9 mouse cellular contexts compared by ENCODE assay signal in genomic region chr9:41156006-41156719, GRCm38 (mm10). TPM values are rescaled to one million over a fixed set of nuclear protein-coding genes. Genes with fewer than 3 reads are reported as not detected.
DNase-seq lines count a peak whose midpoint lies in the region; ATAC-seq lines count a peak whose summit lies in the region.
"Had no signal": no experiment of that assay in that cellular context is flagged by ENCODE, and none has a peak within 500 bp of the region (broad histone marks: within the 10 kb centered on the region; RNA-seq: fewer than 3 reads in every experiment).

No protein-coding gene starts in this region.

- no peaks in the 10 kb centered on the region for H3K27me3 ChIP-seq in heart, embryonic 14.5 days (ENCODE audit: control insufficient read depth, insufficient read depth, low read length)
- peaks cover 4% of the 10 kb centered on the region; the same call in 1 of the 2 replicates for H3K27me3 ChIP-seq in forebrain, embryonic 15.5 days
- peaks cover 58% of the 10 kb centered on the region for H3K27me3 ChIP-seq in midbrain, embryonic 10.5 days (ENCODE audit: low read depth, poor library complexity, severe bottlenecking)
- H3K27me3 ChIP-seq: Patski had no signal

- peaks cover 21 to 34% of the 10 kb centered on the region in 2 experiments for H3K4me1 ChIP-seq in heart, embryonic 14.5 days (ENCODE audit: control insufficient read depth in 2 of 2, insufficient read depth in 2 of 2, low read length in 2 of 2)
- H3K4me1 ChIP-seq in forebrain, embryonic 15.5 days, result peaks cover 37% of the 10 kb centered on the region
- peaks cover 35% of the 10 kb centered on the region for H3K4me1 ChIP-seq in midbrain, embryonic 10.5 days

- 31% methylated on average over 20 of the region's 20 CpGs for WGBS in heart, embryonic 14.5 days
- WGBS in forebrain, embryonic 15.5 days, result 20% methylated on average over 20 of the region's 20 CpGs
- 15% methylated on average over 20 of the region's 20 CpGs for WGBS in midbrain, embryonic 10.5 days

- peak overlapping the region; percentile 88 for H3K4me2 ChIP-seq in heart, embryonic 14.5 days (ENCODE audit: low read length)
- peak overlapping the region; percentile 92 for H3K4me2 ChIP-seq in forebrain, embryonic 15.5 days (replicated peaks)

- H3K36me3 ChIP-seq in heart, embryonic 14.5 days (ENCODE audit: control insufficient read depth, insufficient read depth, low read length), result no peaks in the 10 kb centered on the region
- H3K36me3 ChIP-seq in forebrain, embryonic 15.5 days, result no peaks in the 10 kb centered on the region
- no peaks in the 10 kb centered on the region for H3K36me3 ChIP-seq in midbrain, embryonic 10.5 days

- ATAC-seq in heart, embryonic 14.5 days (ENCODE audit: insufficient number of reproducible peaks, insufficient read depth, low FRiP score, low read depth), result no peak
- ATAC-seq in forebrain, embryonic 15.5 days (replicated peaks), result peak; percentile 12; the same call in 1 of the 2 replicates

- H3K27ac ChIP-seq in heart, embryonic 14.5 days (replicated peaks in 1 of 2; ENCODE audit: control insufficient read depth in 1 of 2, insufficient read depth in 1 of 2, low read depth in 2 of 2, low read length in 2 of 2), result no peak overlapping the region
- H3K27ac ChIP-seq in forebrain, embryonic 15.5 days (replicated peaks), result no peak overlapping the region
- H3K27ac ChIP-seq in midbrain, embryonic 10.5 days (replicated peaks), result peak overlapping the region; percentile 89

- H3K4me3 ChIP-seq in heart, embryonic 14.5 days (ENCODE audit: control insufficient read depth in 1 of 2, insufficient read depth in 1 of 2, low read depth in 1 of 2, low read length in 2 of 2), result peak overlapping the region; percentile 75 to 88
- peak overlapping the region; percentile 86 for H3K4me3 ChIP-seq in forebrain, embryonic 15.5 days
- peak overlapping the region; percentile 85 for H3K4me3 ChIP-seq in midbrain, embryonic 10.5 days

- H3K9me3 ChIP-seq in heart, embryonic 14.5 days (ENCODE audit: control insufficient read depth, low read length), result no peaks in the 10 kb centered on the region
- H3K9me3 ChIP-seq in forebrain, embryonic 15.5 days, result no peaks in the 10 kb centered on the region
- no peaks in the 10 kb centered on the region for H3K9me3 ChIP-seq in midbrain, embryonic 10.5 days (replicated peaks)

- no peak for DNase-seq in heart, adult 8-10 months (ENCODE audit: low spot score)
- DNase-seq in R1 (ENCODE audit: low read depth, low spot score), result peak; percentile 35
- no peak for DNase-seq in midbrain, embryonic 10.5 days (ENCODE audit: low spot score)
- DNase-seq in adrenal gland, adult (ENCODE audit: inconsistent age in 2 of 2, low spot score in 1 of 2), result no peak
- no peak for DNase-seq in spleen, postnatal 14 days (ENCODE audit: low spot score in 2 of 2)
- no peak for DNase-seq in layer of hippocampus, postnatal 25 days (ENCODE audit: extremely low spot score in 1 of 2, low spot score in 1 of 2)

- peak overlapping the region; percentile 88 for H3K9ac ChIP-seq in heart, embryonic 14.5 days (ENCODE audit: low read length)
- peak overlapping the region; percentile 70 for H3K9ac ChIP-seq in forebrain, embryonic 15.5 days (replicated peaks)

RNA-seq across cellular contexts. Expression of gene Ubash3b, which starts 5.3 kb away (rescaled TPM):
- 9.6 and 10.4 TPM in 2 replicates for polyA plus RNA-seq in heart, embryonic 14.5 days (2014; fragmentation: Nextera tagmentation; extraction: Ambion mirVana)
- 1 to 10 TPM in 1 of 4 experiments, under 1 TPM in 3; 0.79 to 1.1 (median 0.97) TPM for total RNA-seq in heart, adult 8-10 months (2022)
- 14.7 and 15.4 TPM in 2 replicates for polyA plus RNA-seq in forebrain, embryonic 15.5 days (2015; fragmentation: Nextera tagmentation; extraction: Ambion mirVana)
- 5.8 and 6.3 TPM in 2 replicates for polyA plus RNA-seq in midbrain, embryonic 10.5 days (2016; fragmentation: Nextera tagmentation; extraction: Ambion mirVana)
- total RNA-seq in layer of hippocampus, postnatal 25 days (2021), result 10 to 100 TPM; 25.3 to 27.6 TPM
